Mouse (Mus musculus) retina, postnatal 1 day (tissue): Measurements from ENCODE around the gene Csgalnact2.
A peak's percentile ranks its signal among the peaks of the same experiment; 100 is the strongest.

Experiments
- DNase-seq: peaks from one replicate; pipeline ENCODE4 v3.0.0-alpha.2; 2012

Gene Csgalnact2

DNA sequence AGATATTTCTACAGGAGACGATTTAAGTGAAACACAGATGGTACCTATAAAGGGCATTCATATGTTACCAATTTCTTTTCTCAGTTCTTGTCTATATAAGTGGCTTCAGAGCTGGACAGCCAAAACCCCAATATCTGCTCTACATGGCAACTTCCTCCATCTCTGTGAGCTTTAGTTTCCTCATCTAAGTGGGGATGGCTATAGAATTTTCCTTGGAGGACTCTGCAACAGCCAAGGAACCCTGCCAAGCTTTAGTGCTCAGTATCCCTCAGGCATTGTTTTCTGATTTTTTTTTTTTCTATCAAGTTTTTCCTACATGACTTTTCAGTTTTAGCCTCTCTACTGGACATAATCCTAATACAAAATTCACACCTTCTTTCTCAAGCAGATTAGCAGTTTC lies 4.5 kb downstream of the Csgalnact2 start:
- no peak for DNase-seq

DNA sequence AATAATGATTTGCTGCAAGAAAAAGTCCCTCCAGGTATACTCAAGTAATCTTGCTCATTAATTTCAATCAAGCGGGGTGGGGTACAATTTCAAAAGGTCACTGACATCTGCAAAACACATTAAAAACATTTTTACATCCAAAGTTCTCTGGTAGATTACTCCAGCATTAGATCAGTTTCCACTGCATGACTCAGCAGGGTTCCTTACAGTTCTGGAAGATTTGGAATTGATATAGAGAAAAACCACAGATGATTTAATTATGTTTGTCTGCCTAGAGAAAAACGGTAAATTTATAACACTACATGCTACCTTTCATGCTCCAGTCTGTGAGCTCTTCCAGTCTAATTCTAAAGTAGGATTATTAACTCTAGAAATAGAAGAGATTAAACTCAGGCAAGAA lies 8.9 kb downstream of the Csgalnact2 start:
- DNase-seq = no peak

DNA sequence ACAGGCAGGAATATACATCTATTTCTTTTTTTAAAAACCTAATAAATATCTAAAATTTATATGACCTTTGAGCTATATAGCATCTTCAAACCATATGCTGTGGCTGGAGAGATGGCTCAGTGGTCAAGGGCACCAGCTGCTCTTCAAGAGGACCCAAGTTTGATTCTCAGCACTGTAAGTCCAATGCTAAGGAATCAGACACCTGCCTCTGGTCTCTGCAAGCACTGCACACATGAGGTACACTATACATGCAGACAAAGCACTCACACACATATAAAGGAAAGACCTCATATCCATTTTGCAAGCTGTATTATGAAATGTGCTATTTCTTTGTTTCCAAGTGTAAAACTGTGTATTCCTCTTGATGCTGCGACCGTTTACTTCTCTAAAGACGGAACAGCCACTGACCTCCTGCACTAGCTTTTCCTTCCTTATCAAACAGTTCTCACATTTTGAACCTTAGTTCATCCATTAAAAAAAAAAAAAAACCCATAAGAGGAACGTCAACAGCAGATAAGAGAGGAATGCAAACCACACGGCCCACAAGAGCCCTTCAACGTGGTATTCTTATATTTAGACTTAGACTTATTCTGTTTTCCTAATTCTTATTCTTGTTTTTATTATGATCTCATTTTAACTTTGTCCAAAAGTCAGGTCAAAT lies 11.0 kb downstream of the Csgalnact2 start:
- no peak for DNase-seq

DNA sequence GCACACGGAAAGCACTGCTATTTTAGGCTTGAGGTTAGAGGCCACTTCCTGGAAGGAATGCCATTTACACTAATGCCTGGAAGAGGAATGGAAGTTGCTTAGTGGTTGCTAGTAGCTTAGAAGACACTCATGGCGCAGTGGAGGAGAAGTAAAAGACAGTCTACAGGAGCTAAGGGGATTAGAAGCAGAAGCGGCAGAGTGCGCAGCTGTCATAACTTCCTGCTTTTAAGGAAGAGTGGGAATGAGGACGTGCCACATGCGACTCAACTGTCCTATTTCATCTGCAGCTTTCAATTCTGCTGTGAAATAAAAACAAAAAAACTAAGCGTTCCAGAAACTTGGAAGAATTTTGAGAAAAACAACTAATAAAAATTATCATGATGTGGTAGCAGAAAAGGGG lies 11.7 kb downstream of the Csgalnact2 start:
- DNase-seq = no peak

DNA sequence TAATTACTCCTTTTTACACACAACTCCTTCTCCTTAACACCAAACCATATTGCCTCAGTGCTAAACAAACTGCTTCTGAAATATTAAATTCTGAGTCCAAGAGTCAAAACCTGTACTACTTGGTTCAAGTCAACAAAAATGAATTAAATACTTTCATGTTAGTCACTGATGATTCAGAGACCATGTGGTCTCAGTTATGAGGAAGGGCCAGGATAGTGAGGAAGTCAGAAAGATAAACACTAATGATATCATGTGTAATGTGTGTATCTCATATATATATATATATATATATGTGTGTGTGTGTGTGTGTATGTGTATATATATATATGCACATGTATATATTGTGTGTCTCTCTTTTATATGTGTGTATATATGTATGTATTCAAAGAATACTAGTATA lies 12.4 kb downstream of the Csgalnact2 start:
- no peak for DNase-seq

DNA sequence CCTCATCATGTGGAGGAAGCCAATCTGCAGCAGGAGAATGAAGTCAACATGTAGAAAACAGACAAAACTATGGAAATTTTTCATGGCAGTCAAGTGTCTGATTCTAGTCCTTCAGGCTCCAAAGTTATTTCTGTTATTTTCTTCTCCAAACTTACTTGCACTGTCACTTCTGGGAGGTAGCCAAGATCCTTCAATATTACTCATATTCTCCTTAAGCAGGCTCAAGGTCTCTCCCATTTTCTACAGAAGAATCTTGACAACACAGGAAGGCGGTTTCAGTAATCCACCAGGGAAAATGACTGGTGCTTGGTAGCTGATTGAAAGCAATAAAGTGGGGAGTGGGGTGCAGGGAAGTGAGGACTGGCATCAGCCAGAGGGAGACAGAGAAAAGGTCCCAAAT lies 16.2 kb downstream of the Csgalnact2 start:
- no peak for DNase-seq

DNA sequence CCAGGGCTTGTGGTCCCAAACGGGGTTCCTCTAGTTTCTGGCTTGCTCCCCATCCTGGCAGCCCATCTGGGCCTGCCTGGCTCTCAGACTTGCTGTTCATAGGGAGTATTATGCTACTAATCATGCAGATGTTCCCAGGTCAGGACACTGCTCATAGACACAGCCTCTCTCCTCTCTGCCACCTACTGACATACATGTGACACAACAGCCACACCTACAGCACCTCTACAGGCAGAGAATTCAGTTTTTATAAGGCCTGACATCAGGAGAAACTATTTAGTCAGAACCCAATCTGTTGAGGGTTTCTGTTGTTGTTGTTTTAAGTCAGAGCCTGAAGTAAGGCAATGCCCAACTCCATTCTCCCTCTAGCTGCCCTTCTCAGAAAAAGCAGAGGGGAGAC lies 27.1 kb downstream of the Csgalnact2 start:
- no peak for DNase-seq

DNA sequence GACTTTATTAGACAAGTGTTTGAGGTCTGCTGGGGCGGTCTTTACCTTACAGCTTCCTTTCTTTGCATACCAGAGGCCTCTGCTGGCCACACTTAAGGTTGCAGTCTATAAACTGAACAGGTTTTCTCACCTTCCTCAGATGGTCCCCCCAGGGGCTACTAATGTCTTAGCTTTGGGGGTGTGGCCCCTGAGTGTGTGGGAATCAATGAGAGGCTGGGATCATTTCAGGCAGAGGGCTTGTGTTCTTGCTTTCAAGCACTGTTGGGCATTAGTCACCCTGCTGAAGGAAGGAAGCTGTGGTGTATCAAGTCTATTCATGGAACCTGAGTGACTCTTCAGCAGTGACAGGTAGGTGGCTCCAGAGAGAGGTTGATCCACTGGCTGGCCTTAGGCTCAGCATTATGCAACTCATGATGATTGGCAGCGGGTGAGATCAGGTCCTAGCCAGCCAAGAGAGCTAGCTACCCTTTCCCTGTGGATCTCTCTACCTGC lies 39.6 kb downstream of the Csgalnact2 start:
- peak; percentile 57 for DNase-seq

DNA sequence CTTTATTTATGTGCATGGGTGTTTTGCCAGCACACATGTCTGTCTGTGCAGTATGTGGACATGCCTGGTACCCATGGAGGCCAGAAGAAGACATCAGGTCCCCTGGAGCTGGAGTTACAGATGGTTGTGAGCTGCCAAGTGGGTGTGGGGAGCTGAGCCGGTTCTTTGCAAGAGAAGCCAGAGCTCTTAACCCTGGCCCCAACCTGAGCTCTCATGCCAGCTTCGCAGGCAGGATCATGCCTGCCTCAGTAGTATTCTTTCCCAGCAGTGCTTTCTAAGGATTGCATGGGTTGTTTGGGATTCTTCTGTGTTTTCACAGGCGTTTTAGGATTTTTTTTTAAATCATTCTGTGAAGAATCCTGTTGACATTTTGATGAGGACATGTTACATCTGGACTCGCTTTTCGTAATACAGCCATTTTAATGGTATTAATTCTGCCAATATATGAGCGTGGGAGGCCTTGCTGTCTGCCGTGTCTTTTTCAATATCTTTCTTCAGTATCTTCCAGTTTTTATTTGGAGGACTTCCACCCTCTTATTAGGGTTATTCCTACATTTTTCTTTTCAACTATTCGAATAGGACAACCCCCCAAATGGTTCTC lies 41.1 kb downstream of the Csgalnact2 start:
- no peak for DNase-seq

DNA sequence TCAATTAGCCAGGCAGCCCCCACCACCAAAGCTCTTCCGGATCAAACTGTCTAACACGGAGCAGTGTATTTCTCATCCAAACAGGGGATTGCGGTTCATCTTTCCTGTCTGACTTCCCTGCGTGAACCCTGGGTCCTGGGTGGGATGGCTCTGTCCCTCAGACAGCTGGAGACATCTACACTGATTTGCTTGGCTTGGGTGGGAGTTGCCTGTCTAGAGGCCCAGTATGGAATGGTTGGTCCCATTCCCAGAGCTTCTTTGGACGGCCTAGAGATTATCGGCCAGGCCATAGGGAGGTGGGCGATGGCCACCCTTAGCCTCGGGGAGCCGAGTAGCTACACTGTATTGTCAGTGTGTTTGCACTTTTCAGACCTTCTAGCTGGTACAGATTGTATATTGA lies 48.1 kb downstream of the Csgalnact2 start:
- DNase-seq = no peak

DNA sequence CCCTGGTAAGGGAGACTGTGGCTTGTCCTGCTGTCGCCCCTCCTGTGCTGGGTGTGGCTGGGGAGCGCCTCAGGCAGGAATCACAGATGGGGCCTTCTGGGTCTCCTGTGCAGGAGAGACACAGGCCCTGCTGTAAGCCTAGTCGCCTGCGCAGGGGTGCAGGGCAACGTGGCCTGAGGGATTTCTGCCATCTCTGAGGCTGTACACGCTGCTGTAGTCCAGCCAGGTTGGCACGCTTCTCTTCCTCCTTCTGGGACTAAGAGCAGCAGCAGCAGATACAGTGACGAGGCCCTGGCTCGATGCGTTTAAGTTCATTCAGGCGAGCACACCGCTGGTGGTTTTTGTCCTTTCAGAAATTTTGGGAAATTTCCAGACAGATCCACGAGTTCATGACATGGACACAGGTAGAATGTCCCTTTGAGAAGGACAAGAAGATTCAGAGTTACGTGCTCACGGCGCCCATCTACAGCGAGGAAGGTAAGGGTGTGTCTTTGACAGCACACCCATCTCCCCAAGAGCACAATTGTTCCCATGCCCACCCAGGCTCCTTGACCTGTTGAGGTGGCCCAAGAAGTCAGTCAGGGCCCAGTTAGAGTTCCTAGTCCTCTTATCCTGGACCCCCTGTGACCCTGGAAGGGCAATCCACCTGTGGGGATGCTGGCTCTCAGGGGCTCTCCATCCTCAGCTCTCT lies 50.0 kb downstream of the Csgalnact2 start:
- no peak for DNase-seq

DNA sequence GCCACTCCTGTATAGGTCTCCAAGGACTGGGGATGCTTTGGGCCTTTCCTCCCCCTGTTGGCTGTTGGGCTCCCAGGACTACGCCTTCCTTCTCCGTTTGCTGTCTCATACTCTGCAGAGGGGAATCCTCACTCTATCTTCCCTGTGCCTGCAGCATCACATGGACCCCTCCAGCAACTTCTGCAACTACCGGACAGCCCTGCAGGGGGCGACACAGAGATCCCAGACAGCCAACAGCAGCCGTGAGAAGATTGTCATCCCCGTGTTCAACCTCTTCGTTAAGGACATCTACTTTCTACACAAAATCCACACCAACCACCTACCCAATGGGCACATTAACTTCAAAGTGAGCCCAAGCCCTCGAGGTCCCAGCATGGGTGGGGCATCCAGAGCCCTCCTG lies 51.0 kb downstream of the Csgalnact2 start:
- no peak for DNase-seq

DNA sequence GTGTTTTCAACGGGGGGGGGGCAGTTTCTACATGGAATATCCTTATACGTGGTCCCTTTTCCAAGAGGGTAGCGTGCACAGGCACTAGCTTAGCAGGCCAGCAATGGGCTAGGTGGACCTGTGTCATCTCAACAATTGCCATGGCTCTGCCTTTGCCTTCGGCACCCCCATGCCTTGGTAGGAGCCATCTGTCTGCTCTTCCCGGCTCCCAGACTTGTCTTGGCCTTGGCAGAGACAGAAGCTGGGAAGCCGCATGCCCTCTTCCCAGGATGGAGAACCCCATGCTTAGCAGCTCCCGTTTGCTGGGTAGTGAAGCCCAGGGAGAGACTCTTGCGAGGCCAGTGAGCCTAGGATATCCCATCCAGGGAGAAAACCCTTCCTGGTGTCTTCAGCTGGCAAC lies 54.3 kb downstream of the Csgalnact2 start:
- DNase-seq = no peak

DNA sequence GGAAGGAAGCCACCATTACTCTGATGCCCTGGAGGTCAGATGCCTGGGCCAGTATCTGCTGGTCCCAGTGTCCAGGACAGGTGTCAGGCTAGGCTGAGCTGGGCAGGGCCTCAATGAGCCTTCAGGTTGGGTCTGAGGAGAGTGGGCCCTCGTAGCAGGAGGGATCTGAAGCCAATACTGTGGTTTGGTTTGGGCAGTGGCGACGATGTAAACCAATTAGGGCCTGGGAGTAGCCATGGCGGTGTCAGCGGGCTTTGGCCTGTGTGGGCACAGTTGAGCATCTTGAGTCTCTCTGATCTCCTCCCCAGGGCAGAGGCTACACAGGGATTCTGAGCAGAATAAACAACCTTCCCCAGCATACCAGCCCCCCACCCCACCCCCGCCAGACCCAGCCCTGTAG lies 55.3 kb downstream of the Csgalnact2 start:
- no peak for DNase-seq

DNA sequence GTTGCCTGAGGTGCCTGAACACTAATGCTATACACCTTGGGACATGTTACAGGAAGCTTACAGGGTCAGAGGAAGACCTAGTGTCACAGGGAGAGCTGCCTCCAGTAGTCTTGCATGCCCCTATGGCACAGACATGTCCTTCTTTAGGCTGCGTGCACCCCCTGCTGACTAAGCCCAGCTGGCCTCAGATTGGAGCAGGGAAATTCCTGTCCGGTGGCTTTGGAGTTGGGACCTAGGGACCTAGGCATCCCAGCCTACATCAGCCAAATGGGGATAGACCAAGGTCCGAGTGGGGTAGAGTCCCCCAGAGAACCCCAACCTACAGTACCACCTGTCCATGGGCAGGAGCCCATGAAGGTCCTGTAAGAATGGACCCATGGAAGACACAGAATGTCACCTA lies 56.6 kb downstream of the Csgalnact2 start:
- no peak for DNase-seq

DNA sequence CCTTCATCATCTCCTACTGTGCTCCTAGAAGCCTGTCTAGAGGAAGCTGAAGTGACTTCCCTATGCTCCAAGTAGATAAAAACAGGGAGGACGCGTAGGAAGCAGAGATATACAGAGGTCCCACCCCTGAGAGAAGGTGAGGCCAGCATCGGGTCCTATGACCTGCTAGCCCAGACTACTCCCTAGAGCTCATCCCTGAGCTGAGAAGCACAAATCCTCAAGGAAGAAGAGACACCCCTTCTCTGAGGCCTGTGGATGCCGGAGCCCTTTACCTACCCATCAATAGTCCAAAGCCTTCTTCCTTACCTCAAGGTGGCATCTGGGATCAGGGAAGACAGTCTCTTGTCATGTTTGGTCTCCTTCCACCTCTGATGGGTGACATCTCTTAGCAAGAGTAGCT lies 58.2 kb downstream of the Csgalnact2 start:
- no peak for DNase-seq

DNA sequence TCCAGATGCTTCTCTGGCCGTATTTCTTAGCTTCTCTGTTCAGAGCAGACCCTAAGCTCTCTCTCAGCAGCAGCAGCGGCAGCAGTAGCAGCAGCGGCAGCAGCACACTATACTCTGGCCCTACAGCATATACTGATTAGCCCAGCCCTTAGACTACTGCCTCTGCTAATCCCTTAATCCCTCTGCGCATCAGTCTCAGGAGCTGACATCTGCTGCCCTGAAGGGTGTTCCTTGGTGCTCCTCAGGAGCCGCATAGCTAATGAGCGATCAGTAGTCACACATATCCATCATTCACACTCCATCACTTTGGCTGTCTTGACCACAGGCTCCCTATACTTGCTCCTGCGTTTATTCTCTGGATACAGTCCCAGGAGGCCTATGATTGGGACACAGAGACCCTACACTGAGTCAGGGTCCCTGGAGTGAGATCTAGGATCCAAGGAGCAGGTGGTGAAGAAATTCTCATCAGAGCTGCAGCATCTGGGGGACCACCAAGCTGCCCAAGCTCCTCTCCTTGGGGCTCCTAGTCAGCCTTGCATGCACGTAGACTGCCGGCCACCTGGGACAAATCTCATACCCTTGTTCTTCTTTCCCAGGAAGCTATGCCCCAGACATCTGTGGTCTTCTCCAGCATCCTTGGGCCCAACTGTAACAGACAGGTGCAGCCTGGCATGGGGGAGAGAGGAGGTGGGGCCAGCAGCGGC lies 59.0 kb downstream of the Csgalnact2 start:
- DNase-seq = peak; percentile 76

DNA sequence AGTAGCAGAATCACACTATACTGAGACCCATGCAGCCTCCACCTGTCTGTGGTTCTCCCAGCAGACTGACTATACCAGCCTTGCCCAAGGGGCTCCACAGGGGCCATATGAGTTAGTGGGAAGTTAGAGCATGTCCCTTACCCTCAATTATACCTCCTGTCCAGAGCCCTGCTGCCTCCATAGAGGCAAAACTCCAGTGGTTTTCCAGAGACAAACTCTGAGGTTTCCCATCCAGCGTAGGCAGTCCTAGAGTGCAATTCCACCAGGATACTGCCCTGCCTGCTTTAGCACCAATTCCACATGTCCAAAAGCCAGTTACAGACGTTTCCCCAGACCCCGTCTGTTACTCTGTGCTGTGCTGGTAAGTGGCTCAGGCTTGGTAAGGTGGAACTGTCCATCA lies 59.6 kb downstream of the Csgalnact2 start:
- no peak for DNase-seq

DNA sequence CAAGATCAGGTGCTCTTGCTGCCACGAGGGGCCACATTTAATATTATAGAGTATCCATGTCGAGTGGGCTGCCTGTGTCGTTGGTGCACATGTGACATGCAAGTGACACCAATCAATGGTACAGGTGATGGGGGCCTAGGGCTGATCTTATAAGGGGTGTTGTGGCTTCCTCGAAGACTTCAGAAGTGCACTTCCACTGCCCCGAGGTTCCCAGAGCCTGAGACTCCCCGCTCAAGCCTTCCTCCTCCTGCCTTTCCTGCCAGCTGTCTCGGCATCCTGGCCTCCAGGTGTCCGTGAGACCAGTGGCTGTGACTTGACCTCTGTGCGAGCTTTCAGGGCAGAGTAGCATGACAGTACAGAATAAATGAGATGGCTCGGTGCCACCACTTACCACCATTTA lies 60.2 kb downstream of the Csgalnact2 start:
- DNase-seq = no peak

DNA sequence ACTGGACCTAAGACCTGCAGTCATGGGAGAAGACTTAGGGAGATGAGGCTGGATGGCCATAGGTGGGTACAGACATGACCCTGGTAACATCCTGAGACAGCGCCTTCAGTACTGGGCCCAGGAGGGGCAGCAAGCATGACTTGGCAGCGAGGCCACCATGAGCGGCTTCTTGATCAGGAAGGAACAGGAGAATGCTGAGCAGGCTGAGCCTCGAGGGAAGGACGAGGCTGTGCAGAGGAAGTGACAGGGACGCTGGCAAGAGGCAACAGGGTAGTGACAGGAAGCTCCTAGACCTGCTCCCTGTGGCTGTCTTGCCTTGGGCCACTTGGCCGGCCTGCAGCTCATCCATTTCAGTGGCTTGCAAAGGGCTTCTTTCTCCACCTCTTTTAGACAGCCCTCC lies 61.5 kb downstream of the Csgalnact2 start:
- no peak for DNase-seq

DNA sequence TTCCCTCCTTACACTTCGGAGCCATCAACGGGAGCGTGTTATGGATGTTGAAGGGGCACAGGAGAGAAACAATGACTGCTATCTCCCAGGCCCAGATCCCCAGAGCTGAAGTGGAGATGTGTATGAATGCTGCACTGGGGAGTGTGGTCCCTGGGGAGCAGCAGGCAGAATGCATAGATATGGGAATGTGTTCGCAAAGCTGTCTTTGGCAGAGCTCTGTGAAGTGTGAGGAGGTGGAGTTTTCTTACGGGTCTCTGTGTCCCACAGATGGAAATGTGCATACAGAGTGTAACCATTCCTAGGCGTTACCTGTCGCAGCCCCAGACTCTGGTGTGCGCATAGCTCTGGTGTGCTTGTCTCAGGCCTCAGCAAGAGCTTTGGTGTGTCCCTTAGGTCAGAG lies 62.2 kb downstream of the Csgalnact2 start:
- no peak for DNase-seq

DNA sequence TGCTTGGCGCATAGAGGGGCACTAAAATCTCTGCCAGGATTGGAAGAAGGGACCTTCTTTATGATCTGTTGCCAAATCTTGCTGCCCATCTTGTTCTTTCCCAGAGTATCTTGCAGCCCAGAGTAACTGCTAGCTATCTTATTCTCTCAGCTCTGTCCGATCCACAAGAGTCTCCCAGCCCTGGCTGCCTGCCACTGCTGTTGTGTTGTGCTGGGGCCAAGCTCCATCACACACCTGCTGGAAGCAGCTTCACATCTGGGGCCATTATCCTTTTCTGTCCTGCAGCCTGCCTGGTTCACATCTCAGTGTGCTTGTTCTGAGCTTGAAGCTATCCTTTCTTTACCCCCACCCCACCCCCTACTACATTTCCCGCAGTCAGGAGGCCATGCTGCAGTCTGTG lies 62.7 kb downstream of the Csgalnact2 start:
- no peak for DNase-seq

DNA sequence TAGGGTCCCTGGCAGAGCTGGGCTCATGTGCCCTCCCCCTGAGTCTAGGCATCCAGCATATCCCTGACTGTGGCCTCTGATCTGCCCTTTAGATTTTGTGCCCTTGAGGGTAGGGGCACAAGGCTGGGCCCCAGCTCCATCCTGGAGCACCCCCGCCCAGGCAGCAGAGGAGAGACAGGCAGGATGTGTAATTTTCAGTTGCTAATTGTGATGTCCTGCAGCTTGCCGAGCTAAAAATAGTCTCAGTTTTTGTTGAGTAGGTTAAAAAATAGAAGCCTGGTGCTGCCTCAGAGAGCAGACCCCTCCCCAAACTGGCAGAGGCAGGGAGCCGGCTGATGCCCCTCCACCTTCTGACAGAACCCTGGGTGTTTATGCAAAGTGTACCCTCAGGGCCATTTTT lies 64.8 kb downstream of the Csgalnact2 start:
- DNase-seq = peak; percentile 69

DNA sequence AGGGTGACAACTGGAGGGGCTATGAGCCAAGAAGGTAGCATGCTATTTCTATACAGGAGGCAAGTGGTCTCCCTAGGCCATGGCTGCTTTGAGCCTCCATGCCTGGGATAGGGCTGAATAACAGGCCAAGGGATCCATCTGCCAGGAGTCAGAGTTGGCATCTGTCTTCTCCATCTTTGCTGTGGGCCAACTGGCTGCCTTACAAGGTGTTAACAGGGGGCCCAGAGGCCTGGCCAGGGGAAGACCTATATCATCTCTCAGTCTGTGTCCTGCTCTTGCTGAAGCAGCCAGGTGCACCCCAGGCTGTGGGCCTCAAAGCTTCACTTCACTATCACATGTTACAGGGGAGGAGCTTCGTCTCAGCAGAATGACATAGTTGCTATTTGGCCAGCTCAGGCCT lies 66.8 kb downstream of the Csgalnact2 start:
- no peak for DNase-seq
